8 mouse cellular contexts compared by ENCODE assay signal in genomic region chr2:167800648-167801245, GRCm38 (mm10).
A peak's percentile ranks its signal among the peaks of the same experiment; 100 is the strongest.
DNase-seq lines count a peak whose midpoint lies in the region; ATAC-seq lines count a peak whose summit lies in the region.

No protein-coding gene starts in this region.

- H3K4me1 ChIP-seq in kidney, embryonic 16.5 days (ENCODE audit: insufficient read depth, low read length) = peaks cover 14% of the 10 kb centered on the region
- H3K4me1 ChIP-seq in embryonic facial prominence, embryonic 10.5 days = peaks cover 24% of the 10 kb centered on the region
- H3K4me1 ChIP-seq in limb, embryonic 10.5 days = peaks cover 35% of the 10 kb centered on the region

- DNase-seq in adrenal gland, adult 2 months = peak; percentile 63
- DNase-seq in adrenal gland, postnatal 14 days = no peak
- DNase-seq in kidney, postnatal 25 days = no peak
- DNase-seq in embryonic facial prominence, embryonic 10.5 days (ENCODE audit: low spot score) = no peak
- no peak for DNase-seq in limb, embryonic 10.5 days (ENCODE audit: low spot score)
- no peak for DNase-seq in right cerebral cortex, adult 2 months (ENCODE audit: low spot score in 2 of 2)
- DNase-seq in spleen, postnatal 4 days (ENCODE audit: low spot score in 2 of 2) = no peak

- H3K9me3 ChIP-seq in kidney, embryonic 16.5 days (ENCODE audit: low read length) = no peaks in the 10 kb centered on the region
- H3K9me3 ChIP-seq in embryonic facial prominence, embryonic 10.5 days = no peaks in the 10 kb centered on the region
- H3K9me3 ChIP-seq in limb, embryonic 10.5 days (replicated peaks) = no peaks in the 10 kb centered on the region

- no peak overlapping the region for H3K4me3 ChIP-seq in kidney, embryonic 16.5 days (ENCODE audit: low read length)
- no peak overlapping the region for H3K4me3 ChIP-seq in embryonic facial prominence, embryonic 10.5 days
- no peak overlapping the region for H3K4me3 ChIP-seq in limb, embryonic 10.5 days

- H3K27me3 ChIP-seq in kidney, embryonic 16.5 days (ENCODE audit: insufficient read depth, low read length) = no peaks in the 10 kb centered on the region
- H3K27me3 ChIP-seq in embryonic facial prominence, embryonic 10.5 days (replicated peaks; ENCODE audit: low read depth, poor library complexity, severe bottlenecking) = no peaks in the 10 kb centered on the region
- H3K27me3 ChIP-seq in limb, embryonic 10.5 days (ENCODE audit: low read depth, poor library complexity, severe bottlenecking) = no peaks in the 10 kb centered on the region

- H3K9ac ChIP-seq in kidney, embryonic 16.5 days (replicated peaks; ENCODE audit: low read length) = 0 out of 2 replicates have a peak overlapping the region, but pooled peaks have one; percentile 26

- 69% methylated on average over 11 of the region's 11 CpGs for WGBS in kidney, embryonic 16.5 days
- WGBS in embryonic facial prominence, embryonic 10.5 days = 75% methylated on average over 11 of the region's 11 CpGs
- WGBS in limb, embryonic 10.5 days = 82% methylated on average over 11 of the region's 11 CpGs

- peak overlapping the region; percentile 63; the same call in 1 of the 2 replicates for H3K27ac ChIP-seq in kidney, embryonic 16.5 days (ENCODE audit: low read length)
- H3K27ac ChIP-seq in embryonic facial prominence, embryonic 10.5 days (replicated peaks) = peak overlapping the region; percentile 66
- peak overlapping the region; percentile 58 for H3K27ac ChIP-seq in limb, embryonic 10.5 days

- ATAC-seq in kidney, embryonic 16.5 days (ENCODE audit: low FRiP score, low TSS enrichment) = no peak

- no peak overlapping the region for H3K4me2 ChIP-seq in kidney, embryonic 16.5 days (replicated peaks; ENCODE audit: low read depth, low read length)

- H3K36me3 ChIP-seq in kidney, embryonic 16.5 days (ENCODE audit: insufficient read depth, low read length) = no peaks in the 10 kb centered on the region
- H3K36me3 ChIP-seq in embryonic facial prominence, embryonic 10.5 days (replicated peaks) = no peaks in the 10 kb centered on the region
- no peaks in the 10 kb centered on the region for H3K36me3 ChIP-seq in limb, embryonic 10.5 days
